Mouse (Mus musculus) stomach, adult 2 months (tissue): ENCODE measurements around the gene Rnaseh1. TPM values are rescaled to one million over a fixed set of nuclear protein-coding genes. Genes with fewer than 3 reads are reported as not detected.

ENCODE experiments used
- polyA plus RNA-seq: library from polyadenylated mRNA; depleted of rRNA; stranded (reverse); fragments of >200 nt; gene quantifications from 2 replicates; pipeline ENCODE4 v1.2.3, GENCODE M21; 2012; rRNA removed

The Rnaseh1 gene
- 2.2 and 2.8 TPM in 2 replicates for polyA plus RNA-seq

DNA sequence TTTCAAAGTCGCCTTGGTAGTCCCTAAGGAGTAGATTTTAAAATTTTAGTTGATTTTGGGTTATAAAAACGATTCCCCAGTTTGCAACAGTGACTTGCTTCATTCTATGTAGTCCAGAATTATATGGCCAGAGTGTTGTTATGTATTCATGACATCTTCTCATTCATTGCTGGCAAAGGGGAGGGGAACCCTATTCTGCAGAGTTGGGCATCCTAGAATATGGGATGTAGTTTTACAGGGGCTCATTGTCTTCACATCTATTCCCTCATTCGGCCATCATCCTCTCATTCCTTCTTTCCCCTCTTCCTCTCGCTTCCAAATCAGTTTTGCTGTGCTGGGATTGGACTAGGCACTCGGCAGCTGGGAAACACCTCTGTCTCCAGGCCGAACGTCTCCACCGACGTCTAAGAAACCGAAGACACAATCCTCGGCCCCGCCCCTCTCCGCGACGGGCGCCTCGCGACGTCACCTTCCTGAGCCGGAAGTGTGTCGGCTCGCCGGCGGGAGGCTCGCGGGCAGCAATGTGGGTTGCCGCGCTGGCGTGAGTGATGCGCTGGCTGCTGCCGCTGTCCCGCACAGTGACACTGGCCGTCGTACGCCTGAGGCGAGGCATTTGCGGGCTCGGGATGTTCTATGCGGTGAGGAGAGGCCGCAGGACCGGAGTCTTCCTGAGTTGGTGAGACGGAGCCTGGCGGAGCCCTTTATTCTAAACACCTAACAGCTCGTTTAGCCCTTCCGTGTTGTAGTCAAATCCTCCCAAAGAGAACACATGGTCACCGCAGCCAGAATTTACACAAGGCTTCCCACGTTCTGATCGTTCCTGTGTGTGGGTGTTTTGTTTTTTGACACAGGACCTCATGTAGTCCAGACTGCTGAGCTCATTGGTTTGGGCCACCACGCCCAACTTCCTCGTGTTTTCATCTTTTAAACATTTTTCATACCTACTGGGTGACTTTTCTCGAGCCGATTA, at the start of gene Rnaseh1:
Rnaseh1 (plus strand) TSS at position 462 of the 970 bp plus-strand sequence.

DNA sequence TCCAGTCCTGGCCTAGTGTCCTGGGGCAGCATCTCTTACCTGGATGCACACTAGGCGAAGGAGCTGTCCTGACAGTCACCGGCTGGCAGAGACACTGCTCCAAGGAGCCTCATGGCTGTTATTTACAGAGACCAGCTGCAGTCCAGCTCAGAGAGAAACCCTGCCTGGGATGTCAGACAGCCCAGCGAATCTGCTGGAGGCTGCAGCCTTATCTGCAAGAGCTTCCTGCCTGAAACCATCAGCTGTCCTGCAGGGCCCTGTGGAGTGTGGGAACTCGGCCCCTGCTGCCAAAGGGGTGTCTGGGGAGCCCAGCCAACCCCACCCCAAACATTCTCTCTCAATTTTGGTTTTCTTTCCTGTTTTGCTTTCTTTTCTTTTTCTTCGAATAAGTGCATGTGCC, 26.2 kb upstream of the Rnaseh1 start, which contains the start of gene Colec11:
Colec11 (minus strand) TSS at position 183 of the 400 bp plus-strand sequence.

DNA sequence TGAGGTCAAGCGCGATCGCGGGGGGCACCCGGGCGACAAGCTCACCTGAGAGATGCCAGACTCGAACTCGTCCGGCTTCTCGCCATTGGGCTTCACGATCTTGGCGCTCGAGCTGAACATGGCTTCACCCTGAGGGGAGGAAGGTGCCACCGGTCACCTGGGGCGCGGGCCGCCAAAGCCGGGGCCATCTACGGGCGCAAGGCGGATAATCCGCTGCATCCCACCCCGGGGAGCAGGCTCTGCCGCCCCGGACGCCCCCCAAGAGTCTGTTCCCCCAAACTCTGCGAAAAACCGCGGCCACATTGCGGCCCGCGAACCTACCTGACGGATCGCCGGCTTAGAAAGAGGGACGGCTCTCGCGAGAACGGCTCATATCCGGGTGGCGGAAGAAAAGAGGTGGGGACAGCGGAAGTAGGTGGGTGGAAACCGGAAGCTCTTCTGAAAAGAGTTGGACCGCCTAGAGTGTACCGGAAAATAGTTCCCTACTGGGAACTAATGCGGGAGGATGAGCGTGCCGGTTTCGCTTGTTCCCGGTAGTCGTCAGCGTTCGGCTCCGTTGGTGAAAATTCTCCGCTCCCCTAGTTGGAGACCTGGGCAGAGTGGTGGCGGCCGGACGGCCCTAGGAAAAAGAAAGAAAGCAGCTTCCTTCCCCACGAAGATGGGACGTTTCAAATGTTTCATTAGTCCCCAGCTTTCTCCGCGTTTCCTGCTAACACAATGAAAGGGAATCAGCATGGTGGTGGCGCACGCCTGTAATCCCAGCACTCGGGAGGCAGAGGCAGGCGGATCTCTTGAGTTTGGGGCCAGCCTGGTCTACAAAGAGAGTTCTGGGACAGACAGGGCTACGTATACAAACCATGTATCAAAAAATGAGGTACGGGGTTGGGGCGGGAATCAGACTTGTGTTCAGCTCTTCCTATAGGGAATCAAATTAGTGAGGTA, 13.6 kb upstream of the Rnaseh1 start, which contains the start of gene Rps7:
Rps7 (minus strand) TSS at position 419 of the 942 bp plus-strand sequence.

DNA sequence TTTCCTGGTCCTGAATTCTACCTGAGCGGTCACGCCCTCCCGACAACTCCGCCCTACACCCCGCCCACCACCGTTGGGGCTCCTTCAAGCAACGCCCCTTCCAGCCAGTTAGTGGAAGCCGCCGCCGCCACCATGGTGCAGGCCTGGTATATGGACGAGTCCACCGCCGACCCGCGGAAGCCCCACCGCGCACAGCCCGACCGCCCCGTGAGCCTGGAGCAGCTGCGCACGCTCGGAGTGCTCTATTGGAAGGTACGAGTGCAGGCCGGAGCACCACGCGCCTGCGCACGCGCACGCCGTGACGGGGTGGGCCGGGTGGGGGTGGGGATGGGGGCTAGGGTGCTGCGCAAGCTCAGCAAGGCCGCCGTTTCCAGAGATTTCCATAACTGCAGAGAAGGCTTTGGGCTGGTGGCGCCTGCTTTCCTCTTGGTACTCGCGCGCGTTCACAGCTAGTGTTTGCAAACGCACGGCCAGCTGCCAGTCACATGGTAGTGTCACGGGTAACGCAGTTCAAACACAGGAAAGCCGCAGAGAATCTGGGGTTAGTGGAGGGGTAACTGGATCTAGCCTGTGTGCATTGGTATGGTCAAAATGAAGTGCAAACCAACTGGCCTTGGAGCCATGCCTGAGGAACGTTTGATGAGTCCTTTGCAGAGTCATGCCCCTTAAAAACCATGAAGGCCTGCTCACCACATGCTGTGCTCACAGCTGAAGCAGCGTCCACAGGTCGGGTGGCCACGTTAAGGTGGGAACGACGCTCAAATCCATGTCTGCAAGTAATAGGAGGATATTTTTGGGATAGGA, 25.9 kb downstream of the Rnaseh1 start, which contains the start of gene Adi1:
Adi1 (plus strand) TSS at position 111 of the 804 bp plus-strand sequence.

Other genes with a start within 250 kb of the Rnaseh1 start
- gene Dcdc2c, start 97.2 kb upstream of the Rnaseh1 start, polyA plus RNA-seq: not detected in 2 replicates
- gene Allc, start 67.1 kb upstream of the Rnaseh1 start, polyA plus RNA-seq: not detected in 2 replicates
- gene Colec11, start 26.2 kb upstream of the Rnaseh1 start, polyA plus RNA-seq: 0.14 and 0.17 TPM in 2 replicates
- gene Rps7, start 13.6 kb upstream of the Rnaseh1 start, polyA plus RNA-seq: 54.5 and 75.4 TPM in 2 replicates
- 4.6 and 5.6 TPM in 2 replicates for gene Adi1, start 25.6 kb downstream of the Rnaseh1 start, polyA plus RNA-seq
- 6.3 and 6.6 TPM in 2 replicates for gene Trappc12, start 100.9 kb downstream of the Rnaseh1 start, polyA plus RNA-seq
- 16.4 and 17.7 TPM in 2 replicates for gene Eipr1, start 102.2 kb downstream of the Rnaseh1 start, polyA plus RNA-seq